Mouse (Mus musculus): ENCODE results near the gene Gnb1. TPM values are rescaled to one million over a fixed set of nuclear protein-coding genes. Genes with fewer than 3 reads are reported as not detected.
A peak's percentile ranks its signal among the peaks of the same experiment; 100 is the strongest.

Gnb1 gene
- total and polyA plus RNA-seq, 3 experiments = 43.2 to 604 (median 136) TPM

- no peak for TF ChIP-seq CTCF (IDR thresholded peaks at IDR 0.05; ENCODE audit: low read depth, low read length)
- TF ChIP-seq GATA2 (IDR thresholded peaks at IDR 0.05; ENCODE audit: borderline replicate concordance, low read depth, low read length) = no peak
- no peak for TF ChIP-seq POLR2AphosphoS5 (IDR thresholded peaks at IDR 0.05; ENCODE audit: insufficient replicate concordance, low read depth, low read length)
- TF ChIP-seq TAL1 (conservative IDR thresholded peaks at IDR 0.05; ENCODE audit: low read depth, low read length) = no peak
- no peak for TF ChIP-seq GATA1 (IDR thresholded peaks at IDR 0.05; ENCODE audit: borderline replicate concordance, low read length)
- DNase-seq (ENCODE audit: low spot score) (no peak), ATAC-seq (ENCODE audit: extremely low read depth, insufficient number of reproducible peaks, low FRiP score, poor library complexity, severe bottlenecking) (no peak)
- Histone ChIP-seq H3K4me3 (ENCODE audit: low read depth, low read length) (no peak overlapping the region), H3K36me3 (replicated peaks) (peaks cover 80% of the 10 kb centered on the region), H3K4me1 (ENCODE audit: insufficient read depth, low read depth, low read length) (peaks cover 1% of the 10 kb centered on the region; the same call in 1 of the 2 replicates), H3K9me3 (replicated peaks) (no peaks in the 10 kb centered on the region), H3K27me3 (ENCODE audit: insufficient read depth, low read length) (no peaks in the 10 kb centered on the region)
Observed at GRCm38 (mm10) chr4:155549993-155550392, 58.8 kb downstream of the Gnb1 start.

- Histone ChIP-seq H3K9me3 (replicated peaks) (no peaks in the 10 kb centered on the region), H3K27me3 (ENCODE audit: insufficient read depth, low read length) (no peaks in the 10 kb centered on the region), H3K36me3 (replicated peaks) (peaks cover 81% of the 10 kb centered on the region), H3K4me1 (ENCODE audit: insufficient read depth, low read depth, low read length) (peaks cover 2% of the 10 kb centered on the region; the same call in 1 of the 2 replicates), H3K4me3 (ENCODE audit: low read depth, low read length) (no peak overlapping the region)
- no peak for DNase-seq (ENCODE audit: low spot score)
- TF ChIP-seq POLR2AphosphoS5 (IDR thresholded peaks at IDR 0.05; ENCODE audit: insufficient replicate concordance, low read depth, low read length) (no peak), GATA2 (IDR thresholded peaks at IDR 0.05; ENCODE audit: borderline replicate concordance, low read depth, low read length) (no peak), CTCF (IDR thresholded peaks at IDR 0.05; ENCODE audit: low read depth, low read length) (no peak), GATA1 (IDR thresholded peaks at IDR 0.05; ENCODE audit: borderline replicate concordance, low read length) (no peak), TAL1 (conservative IDR thresholded peaks at IDR 0.05; ENCODE audit: low read depth, low read length) (no peak)
- ATAC-seq (ENCODE audit: extremely low read depth, insufficient number of reproducible peaks, low FRiP score, poor library complexity, severe bottlenecking) = no peak
Observed at GRCm38 (mm10) chr4:155550446-155550845, 59.3 kb downstream of the Gnb1 start.

GRCm38 (mm10) chr4:155551073-155551472, 59.9 kb downstream of the Gnb1 start:
- TF ChIP-seq CTCF (IDR thresholded peaks at IDR 0.05; ENCODE audit: low read depth, low read length) (no peak), GATA1 (IDR thresholded peaks at IDR 0.05; ENCODE audit: borderline replicate concordance, low read length) (no peak), POLR2AphosphoS5 (IDR thresholded peaks at IDR 0.05; ENCODE audit: insufficient replicate concordance, low read depth, low read length) (no peak), GATA2 (IDR thresholded peaks at IDR 0.05; ENCODE audit: borderline replicate concordance, low read depth, low read length) (no peak), TAL1 (conservative IDR thresholded peaks at IDR 0.05; ENCODE audit: low read depth, low read length) (no peak)
- H3K36me3 ChIP-seq (replicated peaks) = peaks cover 82% of the 10 kb centered on the region
- H3K4me1 ChIP-seq (ENCODE audit: insufficient read depth, low read depth, low read length) = peaks cover 2% of the 10 kb centered on the region; the same call in 1 of the 2 replicates
- no peak for ATAC-seq (ENCODE audit: extremely low read depth, insufficient number of reproducible peaks, low FRiP score, poor library complexity, severe bottlenecking)
- no peak for DNase-seq (ENCODE audit: low spot score)
- H3K27me3 ChIP-seq (ENCODE audit: insufficient read depth, low read length) = no peaks in the 10 kb centered on the region
- H3K4me3 ChIP-seq (ENCODE audit: low read depth, low read length) = no peak overlapping the region
- no peaks in the 10 kb centered on the region for H3K9me3 ChIP-seq (replicated peaks)

- H3K36me3 ChIP-seq (replicated peaks) = peaks cover 91% of the 10 kb centered on the region
- ATAC-seq (ENCODE audit: extremely low read depth, insufficient number of reproducible peaks, low FRiP score, poor library complexity, severe bottlenecking) (no peak), DNase-seq (ENCODE audit: low spot score) (no peak)
- no peaks in the 10 kb centered on the region for H3K9me3 ChIP-seq (replicated peaks)
- no peak overlapping the region for H3K4me3 ChIP-seq (ENCODE audit: low read depth, low read length)
- H3K27me3 ChIP-seq (ENCODE audit: insufficient read depth, low read length) = no peaks in the 10 kb centered on the region
- H3K4me1 ChIP-seq (ENCODE audit: insufficient read depth, low read depth, low read length) = peaks cover 3% of the 10 kb centered on the region; the same call in 1 of the 2 replicates
- TF ChIP-seq GATA1 (IDR thresholded peaks at IDR 0.05; ENCODE audit: borderline replicate concordance, low read length) (no peak), TAL1 (conservative IDR thresholded peaks at IDR 0.05; ENCODE audit: low read depth, low read length) (no peak), POLR2AphosphoS5 (IDR thresholded peaks at IDR 0.05; ENCODE audit: insufficient replicate concordance, low read depth, low read length) (no peak), CTCF (IDR thresholded peaks at IDR 0.05; ENCODE audit: low read depth, low read length) (no peak), GATA2 (IDR thresholded peaks at IDR 0.05; ENCODE audit: borderline replicate concordance, low read depth, low read length) (no peak)
Observed at GRCm38 (mm10) chr4:155552917-155553532, 61.9 kb downstream of the Gnb1 start.

- H3K4me3 ChIP-seq (ENCODE audit: low read depth, low read length) = no peak overlapping the region
- ATAC-seq (ENCODE audit: extremely low read depth, insufficient number of reproducible peaks, low FRiP score, poor library complexity, severe bottlenecking) = peak; percentile 67
Observed at GRCm38 (mm10) chr4:155554880-155555279, 63.7 kb downstream of the Gnb1 start.

GRCm38 (mm10) chr4:155555464-155555863, 64.3 kb downstream of the Gnb1 start:
- Histone ChIP-seq H3K36me3 (replicated peaks) (peaks cover 93% of the 10 kb centered on the region), H3K4me1 (ENCODE audit: insufficient read depth, low read depth, low read length) (peaks cover 20% of the 10 kb centered on the region), H3K9me3 (replicated peaks) (no peaks in the 10 kb centered on the region), H3K27me3 (ENCODE audit: insufficient read depth, low read length) (no peaks in the 10 kb centered on the region), H3K4me3 (ENCODE audit: low read depth, low read length) (no peak overlapping the region)
- DNase-seq (ENCODE audit: low spot score) (no peak), ATAC-seq (ENCODE audit: extremely low read depth, insufficient number of reproducible peaks, low FRiP score, poor library complexity, severe bottlenecking) (no peak)
- TF ChIP-seq TAL1 (conservative IDR thresholded peaks at IDR 0.05; ENCODE audit: low read depth, low read length) (no peak), GATA1 (IDR thresholded peaks at IDR 0.05; ENCODE audit: borderline replicate concordance, low read length) (no peak), POLR2AphosphoS5 (IDR thresholded peaks at IDR 0.05; ENCODE audit: insufficient replicate concordance, low read depth, low read length) (no peak), GATA2 (IDR thresholded peaks at IDR 0.05; ENCODE audit: borderline replicate concordance, low read depth, low read length) (no peak), CTCF (IDR thresholded peaks at IDR 0.05; ENCODE audit: low read depth, low read length) (no peak)

More at GRCm38 (mm10) chr4:155554880-155555279, 63.7 kb downstream of the Gnb1 start:
- no peaks in the 10 kb centered on the region for H3K9me3 ChIP-seq (replicated peaks)
- H3K27me3 ChIP-seq (ENCODE audit: insufficient read depth, low read length) = no peaks in the 10 kb centered on the region
- no peak for DNase-seq (ENCODE audit: low spot score)
- TF ChIP-seq CTCF (IDR thresholded peaks at IDR 0.05; ENCODE audit: low read depth, low read length) = no peak
- TF ChIP-seq POLR2AphosphoS5 (IDR thresholded peaks at IDR 0.05; ENCODE audit: insufficient replicate concordance, low read depth, low read length) = no peak
- no peak for TF ChIP-seq TAL1 (conservative IDR thresholded peaks at IDR 0.05; ENCODE audit: low read depth, low read length)
- no peak for TF ChIP-seq GATA2 (IDR thresholded peaks at IDR 0.05; ENCODE audit: borderline replicate concordance, low read depth, low read length)
- no peak for TF ChIP-seq GATA1 (IDR thresholded peaks at IDR 0.05; ENCODE audit: borderline replicate concordance, low read length)
- H3K4me1 ChIP-seq (ENCODE audit: insufficient read depth, low read depth, low read length) = peaks cover 17% of the 10 kb centered on the region
- H3K36me3 ChIP-seq (replicated peaks) = peaks cover 92% of the 10 kb centered on the region

Measured in G1E (cell line).